Mouse (Mus musculus): ENCODE results near the gene Sla2.
"Not testable (repeated sequence)": the region's sequence is repeated elsewhere in the genome, so short reads cannot be mapped to it uniquely, and the experiment has no call there.

Gene Sla2

DNA sequence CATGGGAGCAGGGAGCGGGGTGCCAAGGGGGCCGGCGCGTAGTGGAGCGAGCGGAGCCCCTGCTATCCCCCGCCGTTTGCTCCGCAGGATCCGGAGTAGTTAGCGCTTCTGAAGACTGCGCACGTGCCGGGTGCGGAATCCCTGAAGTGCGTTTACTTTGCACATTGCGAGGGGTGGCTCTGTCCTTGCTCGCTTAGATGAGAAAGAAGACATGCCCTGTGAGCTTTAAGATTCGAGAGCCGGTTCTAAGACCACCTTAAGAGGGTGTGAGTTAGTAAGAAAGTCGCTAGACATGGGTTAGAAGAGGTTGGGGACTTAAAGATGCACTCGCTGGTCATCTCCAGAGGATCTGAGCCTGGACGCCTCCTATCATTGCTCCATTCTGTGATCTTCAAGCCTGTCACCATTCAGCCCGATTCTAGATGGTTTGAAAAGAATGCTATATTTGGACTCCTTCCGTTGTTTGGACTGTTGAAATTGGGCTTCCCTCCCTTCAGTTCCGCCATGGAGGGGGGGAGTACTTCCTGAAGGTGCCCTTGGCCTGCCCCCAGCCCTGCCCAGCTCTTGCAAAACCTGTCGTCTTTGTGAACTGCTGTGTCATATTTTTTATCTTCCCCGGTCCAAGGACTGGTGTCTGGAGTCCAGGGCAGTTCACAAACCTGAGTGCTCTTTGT, 23.4 kb downstream of the Sla2 start:
- no peak for DNase-seq

DNA sequence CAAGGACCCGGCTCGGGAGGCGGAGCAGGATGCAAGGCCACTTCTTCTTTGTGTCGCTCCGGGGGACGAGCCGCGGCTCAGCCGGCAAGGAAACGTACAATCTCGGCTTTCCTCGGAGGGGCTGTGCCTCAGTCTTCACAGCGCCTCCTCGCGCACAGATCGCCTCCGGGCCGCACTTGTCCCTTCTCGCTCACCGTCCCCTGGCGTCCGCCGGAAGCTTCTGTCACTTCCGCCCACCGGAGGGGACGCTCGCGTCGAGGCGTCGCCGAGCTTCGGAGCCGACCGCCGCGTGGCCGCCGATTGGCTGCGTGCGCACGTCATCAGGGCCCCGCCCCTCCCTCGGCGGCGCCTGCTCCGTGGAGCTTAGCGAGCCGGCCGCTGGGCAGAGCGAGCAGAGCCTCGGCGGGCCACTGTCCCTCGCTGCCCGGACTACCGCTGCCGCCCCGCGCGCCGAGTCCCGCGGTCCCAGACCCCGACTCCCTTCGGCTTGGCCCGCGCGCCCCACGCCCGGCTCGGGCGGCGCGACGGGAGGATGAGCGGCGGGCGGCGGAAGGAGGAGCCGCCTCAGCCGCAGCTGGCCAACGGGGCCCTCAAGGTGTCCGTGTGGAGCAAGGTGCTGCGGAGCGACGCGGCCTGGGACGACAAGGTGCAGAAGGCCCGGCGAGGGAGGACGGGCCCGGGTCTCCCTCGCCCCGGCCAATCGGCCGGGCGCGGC, 24.1 kb downstream of the Sla2 start, which contains the start of gene Rab5if:
TSS of gene Rab5if (plus strand) at position 357 of the 715 bp plus-strand sequence.
- peak; percentile 96 for DNase-seq

DNA sequence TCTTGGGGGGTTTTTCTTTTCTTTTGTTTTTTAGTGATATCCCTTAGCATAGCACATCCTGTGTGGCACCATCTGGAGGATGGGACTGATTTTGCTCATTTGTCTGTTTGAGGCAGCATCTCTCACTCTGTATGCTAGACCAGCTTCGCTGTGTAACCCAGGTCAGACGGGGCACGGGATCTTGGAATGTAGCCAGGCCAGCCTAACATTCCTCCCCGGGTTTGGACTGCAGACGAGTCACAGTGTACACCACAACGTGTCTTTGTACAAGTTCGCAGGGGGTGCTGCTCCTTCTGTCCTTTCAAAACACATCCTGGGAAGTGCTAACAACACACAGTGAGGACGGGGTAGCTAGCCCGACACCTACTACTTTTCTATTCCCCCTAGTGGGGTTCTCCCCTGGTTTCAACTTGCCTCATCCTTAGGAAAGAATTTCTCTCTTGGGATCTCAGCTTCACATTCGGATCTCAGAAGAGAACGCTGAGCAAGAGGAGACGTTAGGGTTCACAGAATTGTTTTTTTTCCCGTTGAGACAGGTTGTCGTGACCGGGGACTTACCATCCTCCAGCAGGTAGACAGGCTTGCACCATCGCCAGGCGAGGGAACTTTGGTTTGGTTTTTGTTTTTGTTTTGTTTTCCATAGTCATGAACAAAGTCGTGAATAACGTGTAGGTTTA, 24.8 kb downstream of the Sla2 start:
- peak; percentile 36 for DNase-seq

- DNase-seq = no peak
Observed at GRCm38 (mm10) chr2:156858671-156859070, 28.3 kb downstream of the Sla2 start.

- no peak for DNase-seq
Observed at GRCm38 (mm10) chr2:156857835-156858234, 29.2 kb downstream of the Sla2 start, which contains the start of gene 4930518I15Rik. TSS of gene 4930518I15Rik (minus strand) at chr2:156857946.

DNA sequence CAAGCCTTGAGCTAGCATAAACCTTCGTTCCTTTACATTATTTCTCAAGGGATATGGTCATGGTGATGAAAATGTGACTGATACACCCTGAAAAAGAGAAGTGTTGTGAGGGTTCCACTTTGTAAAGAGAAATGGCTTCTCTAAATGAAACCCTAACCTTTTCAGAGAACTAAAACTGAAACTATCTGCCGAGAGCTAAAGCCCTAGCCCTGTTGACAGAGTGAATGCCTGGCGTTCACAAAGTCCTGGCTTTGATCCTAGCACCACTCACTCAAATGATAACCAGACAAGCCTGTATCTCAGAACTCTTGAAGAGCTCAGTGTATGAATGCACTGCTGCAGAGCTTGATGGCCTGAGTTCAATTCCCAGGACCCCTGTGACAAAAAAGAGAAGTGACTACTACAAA, 29.6 kb downstream of the Sla2 start:
- no peak for DNase-seq

GRCm38 (mm10) chr2:156856311-156856710, 30.7 kb downstream of the Sla2 start:
- no peak for DNase-seq

DNA sequence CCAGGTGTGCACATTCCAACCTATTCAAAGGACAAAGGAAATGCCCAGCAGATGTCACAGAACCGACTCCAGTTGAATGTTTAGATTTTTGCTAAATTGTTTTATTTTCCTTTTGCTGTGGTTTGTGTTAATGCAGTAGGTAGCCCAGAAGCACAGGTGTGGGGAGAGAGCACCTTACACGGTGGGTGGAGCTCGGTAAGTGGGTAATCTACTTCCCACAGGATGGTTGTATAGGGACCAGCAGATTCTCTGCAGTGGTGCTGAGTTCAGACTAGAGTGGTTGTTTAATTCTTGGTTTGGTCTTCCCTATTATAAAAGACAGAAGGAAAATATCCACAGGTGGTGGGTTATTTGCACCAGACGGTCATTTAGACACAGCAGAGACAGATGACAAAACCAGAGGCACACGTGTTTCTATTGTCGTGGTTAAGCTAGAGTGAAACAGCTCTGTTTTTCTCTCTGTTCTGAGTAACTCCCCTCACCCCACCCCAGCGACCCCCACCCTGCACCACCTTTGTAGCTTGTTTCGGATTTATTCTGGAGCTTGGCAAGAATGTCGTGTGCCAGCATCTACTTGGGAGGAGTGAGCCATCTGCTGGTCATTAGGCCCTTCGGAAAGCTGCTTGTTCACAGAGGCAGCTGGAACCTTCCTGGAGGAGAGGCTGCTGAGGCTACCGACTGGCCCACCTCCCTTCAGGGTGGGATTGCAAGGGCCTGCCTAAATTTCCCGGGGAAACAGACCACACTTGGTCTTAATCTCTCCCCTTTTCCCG, 32.8 kb downstream of the Sla2 start:
- peak; percentile 41 for DNase-seq

DNA sequence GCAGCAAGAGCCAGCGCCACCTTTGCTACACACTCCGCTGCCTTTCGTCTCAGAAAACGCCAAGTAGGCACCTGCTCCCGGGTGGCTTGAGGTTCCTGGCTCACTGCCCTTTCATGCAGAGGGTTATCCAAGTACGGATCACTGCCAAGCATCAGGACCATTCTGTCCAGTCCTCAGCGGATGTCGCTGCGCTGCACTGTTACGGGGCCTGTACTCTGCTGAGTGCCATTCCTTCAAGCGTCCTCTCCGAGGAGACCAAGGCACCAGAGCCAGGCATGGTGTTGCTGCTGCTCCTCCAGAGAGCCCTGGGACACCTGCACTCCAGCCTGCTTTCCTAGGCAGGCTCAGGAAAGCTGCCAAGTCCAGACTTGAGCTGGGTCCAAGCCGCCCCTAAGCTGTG, 33.4 kb downstream of the Sla2 start:
- DNase-seq = not testable (repeated sequence)

GRCm38 (mm10) chr2:156850505-156850904, 36.5 kb downstream of the Sla2 start:
- no peak for DNase-seq

DNA sequence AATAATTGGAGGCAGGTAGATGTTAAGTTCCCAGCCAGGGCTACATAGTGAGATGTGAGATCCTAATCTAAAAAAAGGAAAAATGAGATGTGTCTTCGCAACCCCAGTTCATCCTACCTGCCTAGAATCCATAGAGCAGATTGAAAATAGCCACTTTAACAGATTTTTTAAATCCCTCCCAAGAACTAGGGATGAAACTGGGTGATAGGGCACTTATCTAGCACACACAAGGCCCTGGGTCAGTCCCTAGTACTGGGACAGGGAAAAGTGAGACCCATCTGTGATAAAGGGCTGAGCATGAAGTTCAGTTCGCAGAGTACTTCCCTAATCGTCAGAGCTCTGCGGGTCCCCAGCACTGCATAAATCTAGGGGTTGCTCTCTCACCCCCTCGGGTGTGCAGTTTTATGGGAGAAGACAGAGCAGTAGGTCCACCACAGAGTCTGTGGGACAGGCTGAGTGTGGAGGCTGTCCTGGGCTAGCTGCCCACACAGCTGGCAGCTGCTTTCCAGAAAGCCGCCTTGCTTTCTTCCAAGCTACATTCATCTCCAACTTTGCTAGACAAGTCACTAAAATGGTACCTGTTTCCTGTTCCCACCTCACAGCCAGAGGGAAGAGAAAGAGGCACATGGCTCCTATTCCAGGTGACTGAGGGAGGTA, 38.3 kb downstream of the Sla2 start:
- DNase-seq = no peak

GRCm38 (mm10) chr2:156847653-156848052, 39.3 kb downstream of the Sla2 start:
- no peak for DNase-seq

DNA sequence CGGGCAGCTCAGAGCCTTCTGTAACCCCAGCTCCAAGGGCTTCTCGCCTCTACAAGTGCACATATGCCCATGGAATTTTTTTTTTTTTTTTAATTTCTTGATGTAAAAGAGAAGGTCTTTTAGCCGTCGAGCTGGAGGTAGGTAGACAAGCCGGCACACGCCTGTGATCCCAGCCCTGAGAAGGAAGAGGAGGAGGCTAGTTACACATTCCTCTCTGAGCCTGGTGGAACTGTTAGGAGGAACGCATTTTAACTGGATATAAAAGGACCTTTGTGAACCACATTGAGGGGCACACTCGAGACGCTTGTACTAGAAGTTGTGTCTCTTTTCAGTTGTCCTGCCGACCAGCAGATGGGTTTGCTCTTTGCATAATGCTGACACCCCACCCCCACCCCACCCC, 42.3 kb downstream of the Sla2 start:
- no peak for DNase-seq

DNA sequence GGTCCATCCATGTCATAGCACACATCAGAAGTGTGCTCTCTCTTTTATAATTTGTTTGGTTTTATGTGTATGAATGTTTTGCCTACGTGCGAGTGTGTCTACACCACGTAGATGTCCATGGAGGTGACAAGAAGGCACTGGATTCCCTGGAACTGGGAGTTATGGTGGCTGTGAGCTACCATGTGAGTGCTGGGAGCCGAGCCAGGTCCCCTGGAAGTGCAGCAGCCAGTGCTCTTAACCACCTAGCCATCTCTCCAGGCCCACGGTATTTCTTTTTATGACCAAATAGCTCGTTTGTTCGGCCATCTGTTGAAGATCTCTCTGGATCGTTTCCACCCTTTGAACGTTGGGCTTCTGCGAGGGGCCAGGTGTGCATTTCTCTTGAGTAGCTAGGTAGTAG, 43.7 kb downstream of the Sla2 start:
- DNase-seq = no peak

DNA sequence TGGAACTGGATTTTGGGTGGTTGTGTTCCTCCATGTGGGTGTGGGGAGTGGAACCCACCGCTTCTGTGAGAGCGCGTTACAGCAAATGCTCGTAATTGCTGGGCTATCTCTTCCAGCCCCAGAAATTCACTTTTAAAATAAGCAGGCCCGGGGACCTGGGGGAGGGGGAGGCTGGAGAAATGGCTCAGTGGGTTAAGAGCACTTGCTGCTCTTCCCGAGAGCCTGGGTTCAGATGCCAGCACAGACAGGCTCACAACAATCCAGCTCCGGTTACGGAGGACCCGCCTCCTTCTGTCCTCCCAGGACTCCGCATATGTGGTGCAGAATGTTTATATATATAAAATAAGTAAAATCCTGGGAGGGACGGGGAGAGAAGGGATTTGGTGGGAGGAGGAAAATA, 44.3 kb downstream of the Sla2 start:
- DNase-seq = no peak

- DNase-seq = peak; percentile 32
Observed at GRCm38 (mm10) chr2:156841841-156842706, 44.9 kb downstream of the Sla2 start.

DNA sequence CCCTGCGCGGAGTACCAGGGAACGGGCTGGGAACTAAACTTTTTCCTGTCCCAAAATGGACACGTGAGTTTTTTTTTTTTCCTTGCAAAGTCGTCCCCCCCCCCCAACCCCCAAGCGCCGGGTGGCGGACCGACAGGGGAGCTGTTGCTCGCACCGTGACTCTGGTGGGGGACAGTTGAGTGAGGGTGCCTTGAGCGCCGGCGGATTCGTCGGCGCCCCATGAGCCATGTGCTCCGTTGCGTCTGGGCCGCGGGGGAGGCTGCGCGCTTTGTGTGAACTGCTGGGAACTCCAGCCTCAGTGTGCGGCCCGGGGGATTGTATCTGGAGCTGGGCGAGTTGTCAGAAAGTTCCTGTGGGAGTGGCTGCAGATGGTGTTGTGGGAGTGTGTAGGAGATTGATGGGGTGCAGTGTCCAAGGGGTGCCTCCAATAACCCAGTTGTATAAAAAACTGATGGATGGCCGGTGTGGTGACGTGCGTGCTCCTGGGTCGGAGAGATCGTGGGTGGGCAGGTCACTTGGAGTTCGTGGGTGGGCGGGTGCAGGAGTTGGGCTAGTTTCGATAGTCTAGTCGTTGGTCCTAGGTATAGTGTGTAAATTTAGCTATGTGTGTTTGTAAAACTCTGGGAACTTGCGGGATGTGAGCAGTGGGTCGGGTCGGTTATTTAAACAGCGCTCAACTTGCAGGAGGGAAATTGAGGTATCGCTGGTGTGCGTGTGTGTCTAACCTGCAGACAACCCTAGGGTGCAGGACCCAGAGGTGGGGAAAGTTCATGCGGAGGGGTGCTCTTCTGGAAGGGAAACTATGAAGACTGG, 45.8 kb downstream of the Sla2 start:
- DNase-seq = peak; percentile 47

DNA sequence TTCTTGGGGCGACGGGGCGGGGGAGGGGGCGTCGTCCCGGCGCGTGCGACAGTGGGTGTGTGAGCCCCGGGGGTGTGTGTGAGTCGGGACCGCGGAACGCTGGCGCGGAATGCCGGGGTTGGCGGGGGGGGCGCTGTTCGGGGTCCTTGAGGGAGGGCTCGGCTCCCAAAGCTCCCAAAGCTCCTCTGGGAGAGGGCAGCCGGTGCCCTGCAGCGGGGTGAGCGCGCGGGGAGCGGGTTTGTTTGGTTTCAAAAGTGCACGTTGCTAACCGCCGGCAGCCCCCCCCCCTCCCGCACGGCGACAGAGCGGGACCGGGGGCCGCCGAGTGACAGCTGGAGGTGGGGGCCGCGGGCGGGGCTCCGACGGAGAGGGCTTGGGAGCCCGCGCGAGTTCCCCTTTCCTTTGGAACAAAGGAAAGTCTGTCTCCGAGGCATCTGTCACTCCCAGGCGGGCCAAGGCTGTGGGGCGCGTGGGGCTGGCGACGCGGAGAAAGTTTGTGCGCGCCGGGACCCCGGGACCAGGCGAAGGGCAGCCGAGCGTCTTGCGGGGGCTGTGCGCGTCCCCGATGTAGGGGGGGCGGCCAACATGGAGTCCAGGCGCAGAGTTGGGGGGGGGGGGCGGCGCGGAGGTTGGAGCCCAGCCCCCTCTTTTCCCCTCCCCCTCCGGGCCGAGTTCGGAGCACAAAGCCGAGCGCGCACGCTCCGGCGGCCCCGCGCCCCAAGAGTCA, 46.5 kb downstream of the Sla2 start:
- peak; percentile 26 for DNase-seq

DNA sequence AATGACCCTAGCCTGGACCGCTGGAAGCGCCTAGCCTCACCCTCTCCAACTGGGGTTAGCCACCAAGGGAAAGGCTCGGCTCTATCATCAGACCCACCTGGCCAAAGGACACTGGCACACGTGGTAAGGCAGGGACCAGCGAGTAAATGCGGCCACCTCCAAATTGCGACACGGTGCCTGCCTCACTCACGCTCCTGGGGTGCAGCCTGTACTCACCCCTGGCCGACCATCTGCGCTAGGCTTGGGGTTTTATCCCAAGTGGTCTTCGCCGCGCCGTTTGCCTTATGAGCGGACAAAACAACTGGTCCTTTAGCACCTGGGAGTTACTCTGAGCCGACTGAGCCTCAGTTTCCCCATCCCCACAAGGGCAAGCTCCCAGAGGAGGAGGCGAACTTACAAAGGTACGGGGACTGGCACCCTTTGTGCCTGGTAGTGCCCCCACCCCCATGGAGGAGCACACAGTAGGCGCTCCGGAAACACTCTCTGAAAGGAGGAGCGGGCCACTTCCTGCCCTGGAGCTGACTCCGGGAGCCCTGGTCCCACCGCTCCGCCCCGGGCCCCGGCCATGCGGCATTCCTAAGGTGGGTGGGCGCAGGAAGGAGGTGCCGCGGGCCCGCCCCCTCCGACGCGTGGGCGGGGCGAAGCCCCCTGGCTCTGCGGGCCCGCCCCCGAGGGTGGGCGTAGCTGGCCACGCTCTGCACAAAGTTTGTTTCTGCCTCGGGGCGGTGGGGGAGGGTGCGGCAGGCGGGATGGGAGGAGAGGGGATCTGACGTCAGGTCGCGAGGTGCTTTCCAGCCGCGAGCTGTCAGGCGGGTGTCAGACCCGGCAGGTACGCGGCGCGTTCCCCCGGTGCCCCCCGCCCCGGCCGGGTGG, 47.4 kb downstream of the Sla2 start, which contains the start of gene Tgif2:
TSS of gene Tgif2 (plus strand) at position 689 of the 873 bp plus-strand sequence.
- DNase-seq = peak; percentile 60

Data from right cerebral cortex, postnatal 4 days (tissue).